Mouse (Mus musculus) gastrocnemius, postnatal 36 days (tissue): ENCODE measurements around the gene Kcnq4. TPM values are rescaled to one million over a fixed set of nuclear protein-coding genes. Genes with fewer than 3 reads are reported as not detected.

ENCODE experiments used
- DNase-seq, 2 experiments: peaks; one replicate each; pipeline ENCODE4 v3.0.0; 2022
- intact Hi-C: fragments of 180-260 bp; cut with DNase I; formaldehyde crosslinking; loops from one replicate; pipeline ENCODE4 v1.15.1; 2025
- total RNA-seq, 2 experiments: library from RNA; stranded (reverse); gene quantifications; 2 replicates each; pipeline ENCODE4 v1.2.3; 2021

Kcnq4 gene
- total RNA-seq, 2 experiments from 2014 or later = 18.6 to 18.9 TPM

GRCm38 (mm10) chr4:120680953-120681352 lies 67.5 kb downstream of the Kcnq4 start:
- intact Hi-C loops = loop anchor here (5.0 kb wide), 1 partner anchor 294 kb away; no protein-coding TSS in a partner anchor
- no peak for DNase-seq

DNA sequence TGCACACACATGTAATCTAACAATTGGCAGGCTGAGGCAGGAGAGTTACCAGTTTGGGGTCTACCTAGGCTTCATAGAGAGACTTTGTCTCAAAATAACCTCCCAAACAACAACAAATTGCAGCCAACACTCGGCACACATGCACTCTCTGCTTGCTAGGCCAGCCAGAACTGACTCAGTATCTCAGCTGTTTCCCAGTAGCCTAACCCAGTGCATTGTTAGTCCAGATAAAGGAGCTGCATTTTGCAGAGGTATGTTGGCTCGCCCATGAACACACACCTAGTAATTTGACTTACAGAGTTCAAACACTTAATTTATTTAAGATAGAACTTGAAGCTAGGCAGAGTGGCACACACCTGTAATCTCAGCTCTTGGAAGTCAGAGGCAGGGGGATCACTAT lies 72.8 kb downstream of the Kcnq4 start:
- no peak for DNase-seq
- intact Hi-C loops = no loop called here

DNA sequence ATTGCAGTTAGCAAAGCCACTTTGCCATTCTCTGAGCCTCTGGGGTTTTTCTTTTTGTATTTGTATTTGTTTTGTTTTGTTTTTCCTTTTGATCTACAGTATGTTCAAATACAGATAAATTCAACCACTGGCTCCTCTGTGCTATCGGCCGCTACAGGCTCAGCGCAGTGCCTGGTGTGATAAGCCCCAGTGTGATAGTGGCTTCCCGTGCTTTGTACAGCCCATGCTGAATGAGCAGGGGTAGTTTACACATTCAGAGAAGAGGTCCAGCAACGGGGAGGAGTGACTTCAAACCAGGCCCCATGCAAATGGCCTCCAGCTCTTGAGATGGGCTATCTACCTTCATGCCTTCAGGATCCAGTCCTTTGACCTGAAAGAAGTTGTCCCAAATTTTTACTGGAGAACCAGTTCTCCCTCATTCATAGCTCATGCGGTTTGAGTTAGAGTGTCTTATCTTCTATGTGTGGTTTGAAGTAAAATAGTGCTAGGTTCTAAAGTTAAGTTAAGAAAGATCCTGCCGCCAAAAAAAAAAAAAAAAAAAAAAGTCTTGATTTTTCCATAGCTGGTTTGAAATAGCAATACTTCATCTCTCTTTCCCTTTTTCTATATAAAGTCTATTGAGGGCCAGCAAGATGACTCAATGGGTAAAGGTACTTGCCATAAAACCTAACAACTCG lies 73.5 kb downstream of the Kcnq4 start:
- intact Hi-C loops = no loop called here

GRCm38 (mm10) chr4:120673606-120674005 lies 74.8 kb downstream of the Kcnq4 start:
- intact Hi-C loops = no loop called here
- DNase-seq = no peak

More for the DNA sequence above, 73.5 kb downstream of the Kcnq4 start:
- no peak for DNase-seq

DNA sequence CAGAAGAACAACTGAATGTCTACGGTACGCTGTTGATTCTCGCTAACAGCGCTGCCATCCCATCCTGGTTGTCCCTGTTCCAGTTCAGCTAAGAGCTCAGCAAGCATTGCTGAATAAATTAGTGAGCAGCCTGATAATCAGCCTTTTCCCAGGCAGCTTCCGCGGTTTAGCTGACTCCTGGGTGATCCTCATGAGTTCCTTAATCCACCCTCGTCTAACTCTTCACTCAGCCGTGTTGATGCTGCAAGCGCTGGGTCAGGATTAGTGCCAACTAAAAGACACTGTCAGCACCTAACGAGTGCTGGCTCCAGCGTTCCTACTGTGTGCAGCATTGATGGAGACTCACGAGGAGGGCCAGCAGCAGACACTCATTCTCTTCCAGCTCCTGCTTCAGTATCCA lies 77.4 kb downstream of the Kcnq4 start:
- DNase-seq = no peak
- intact Hi-C loops = no loop called here

GRCm38 (mm10) chr4:120669585-120669984 lies 78.8 kb downstream of the Kcnq4 start:
- intact Hi-C loops = no loop called here
- DNase-seq = no peak

DNA sequence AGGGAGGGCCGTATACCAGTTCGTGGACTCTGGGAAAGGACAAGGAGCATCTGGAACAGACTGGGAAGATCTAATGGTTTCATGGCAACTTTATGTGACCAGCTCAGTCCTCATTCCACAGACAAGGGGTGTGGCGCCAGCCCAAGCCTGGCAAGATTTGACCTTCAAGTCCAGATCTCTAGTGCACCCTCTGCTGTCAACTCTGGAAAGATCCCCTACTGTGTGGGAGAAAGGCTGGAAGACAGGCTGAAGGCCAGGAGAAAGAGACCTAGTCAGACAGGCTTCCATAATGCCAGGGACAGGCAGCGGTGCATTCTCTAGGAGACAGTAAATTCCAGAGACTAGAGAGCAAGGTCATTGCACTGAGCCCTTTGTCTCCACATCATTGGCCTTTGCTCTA lies 79.9 kb downstream of the Kcnq4 start:
- intact Hi-C loops = no loop called here
- no peak for DNase-seq

DNA sequence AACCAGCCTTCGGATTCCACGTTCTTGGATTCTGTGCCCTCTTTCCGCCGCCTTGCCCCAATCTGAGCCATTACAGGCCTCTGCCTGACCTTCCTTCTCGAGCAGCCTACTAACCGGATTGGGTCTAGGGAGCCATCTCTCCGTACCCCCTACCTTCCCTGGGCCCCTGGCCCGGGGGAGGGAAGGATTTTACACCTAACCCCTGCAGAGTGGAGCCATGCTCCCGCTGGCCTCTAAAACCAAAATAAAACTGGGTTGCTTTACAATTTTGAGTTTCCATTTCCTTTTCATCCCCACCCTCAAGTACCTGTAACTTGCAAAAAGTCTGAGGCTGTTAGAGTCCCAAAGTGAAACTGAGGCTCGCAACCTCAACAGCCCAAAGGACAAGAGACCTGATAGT lies 80.9 kb downstream of the Kcnq4 start:
- DNase-seq = no peak
- intact Hi-C loops = loop anchor here (1.0 kb wide), 1 partner anchor 64 kb away; no protein-coding TSS in a partner anchor

DNA sequence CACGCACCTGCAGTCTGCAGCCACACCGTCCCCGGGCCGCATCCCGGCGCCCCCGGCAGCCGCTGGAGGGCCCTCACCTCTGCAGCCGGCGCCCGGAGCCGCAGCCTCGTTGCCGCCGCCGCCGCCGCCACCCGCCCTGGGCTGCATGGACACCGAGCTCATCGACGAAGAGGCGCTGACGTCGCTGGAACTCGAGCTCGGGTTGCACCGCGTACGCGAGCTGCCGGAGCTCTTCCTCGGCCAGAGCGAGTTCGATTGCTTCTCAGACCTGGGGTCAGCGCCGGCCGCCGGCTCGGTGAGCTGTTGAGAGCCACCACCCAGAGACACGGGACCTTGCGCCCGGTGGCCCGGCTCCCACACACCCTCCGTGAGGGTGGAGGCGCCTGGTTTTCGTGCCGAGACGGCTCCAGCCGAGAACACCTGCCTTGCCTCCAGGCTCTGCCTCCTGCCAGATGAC lies 81.3 kb downstream of the Kcnq4 start:
- intact Hi-C loops = loop anchor here (1.0 kb wide), 1 partner anchor 64 kb away; no protein-coding TSS in a partner anchor
- DNase-seq = peak; percentile 52 to 56

DNA sequence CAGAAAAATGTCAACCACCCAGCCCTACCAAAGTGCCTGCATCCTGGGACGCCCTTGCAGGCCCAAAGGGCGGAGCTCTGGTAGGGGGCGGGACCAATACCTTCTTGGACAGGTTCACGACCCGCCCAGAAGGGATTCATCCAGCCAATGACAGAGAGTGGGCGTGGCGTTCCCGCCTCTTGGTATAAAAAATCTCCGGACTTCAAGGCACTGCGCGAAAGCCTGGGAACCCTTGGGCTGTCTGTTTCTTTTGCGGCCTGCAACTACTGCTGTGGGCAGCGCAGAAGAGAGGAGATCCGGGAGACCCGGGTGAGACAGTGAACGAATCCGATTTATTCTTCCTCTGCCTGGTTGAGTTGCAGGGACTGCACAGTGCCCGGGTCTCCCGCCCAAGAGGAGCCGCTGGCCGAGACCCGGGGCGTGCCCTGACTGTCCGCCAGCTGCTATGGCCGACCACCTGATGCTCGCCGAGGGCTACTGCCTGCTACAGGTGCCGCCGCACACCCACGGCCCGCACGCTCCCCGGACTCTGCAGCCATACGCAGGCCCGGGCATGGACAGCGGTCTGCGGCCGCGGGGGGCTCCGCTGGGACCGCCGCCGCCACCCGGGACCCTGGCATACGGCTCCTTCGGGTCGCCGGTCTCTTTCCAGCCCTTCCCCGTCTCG lies 81.9 kb downstream of the Kcnq4 start, which contains the start of gene Cited4:
TSS of gene Cited4 (plus strand) at position 215 of the 667 bp plus-strand sequence.
- peak; percentile 80 to 83 for DNase-seq
- intact Hi-C loops = loop anchor here (1.0 kb wide), 1 partner anchor 63 kb away; no protein-coding TSS in a partner anchor

- DNase-seq = no peak
- intact Hi-C loops = no loop called here
Measured at GRCm38 (mm10) chr4:120665782-120666181, 82.6 kb downstream of the Kcnq4 start.

DNA sequence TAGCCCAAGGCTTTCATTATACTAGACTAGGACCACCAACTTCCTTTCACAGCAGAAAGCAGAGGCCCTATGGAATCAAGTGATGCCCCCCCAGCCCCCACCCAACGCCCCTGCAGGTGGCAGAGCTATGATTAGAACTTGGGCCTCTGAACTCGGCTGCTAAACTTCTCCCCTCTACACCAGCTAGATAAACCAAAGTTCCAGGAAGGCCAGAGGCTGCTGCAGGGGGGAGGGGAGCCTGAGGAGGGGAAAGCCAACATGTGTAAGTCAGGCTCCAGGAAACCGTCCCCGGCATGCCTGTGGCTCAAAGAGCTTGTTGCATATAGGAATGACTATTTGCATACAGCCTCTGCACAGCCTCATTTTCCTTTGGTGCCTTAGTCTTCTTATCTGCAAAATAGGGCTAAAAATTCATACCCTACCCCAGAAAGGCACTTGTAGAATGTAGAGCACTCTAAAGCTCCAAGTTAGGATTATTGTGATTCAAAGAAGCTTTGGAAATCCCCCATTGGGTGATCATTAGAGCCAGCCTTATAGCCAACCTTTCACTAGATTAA lies 83.2 kb downstream of the Kcnq4 start:
- intact Hi-C loops = no loop called here
- no peak for DNase-seq

DNA sequence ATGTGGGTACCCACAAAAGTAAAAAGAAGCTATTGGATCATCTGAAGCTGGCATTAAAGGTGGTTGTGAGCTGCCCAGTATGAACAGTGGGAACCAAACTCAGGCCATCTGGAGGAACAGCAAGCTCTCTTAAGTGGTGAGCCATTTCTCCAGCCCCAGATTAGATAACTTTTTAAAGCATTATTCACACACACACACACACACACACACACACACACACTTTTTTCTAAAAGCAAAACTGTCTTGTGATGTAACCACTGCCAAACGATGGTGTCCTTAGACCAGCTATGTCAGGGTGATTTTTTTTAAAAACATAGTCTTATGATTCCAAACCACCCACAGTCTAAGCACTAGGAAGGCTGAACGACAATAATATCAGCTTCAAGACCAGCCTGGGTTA lies 83.8 kb downstream of the Kcnq4 start:
- no peak for DNase-seq

GRCm38 (mm10) chr4:120660485-120660884 lies 87.9 kb downstream of the Kcnq4 start:
- intact Hi-C loops = no loop called here
- no peak for DNase-seq

More for the DNA sequence above, 83.8 kb downstream of the Kcnq4 start:
- intact Hi-C loops = no loop called here

DNA sequence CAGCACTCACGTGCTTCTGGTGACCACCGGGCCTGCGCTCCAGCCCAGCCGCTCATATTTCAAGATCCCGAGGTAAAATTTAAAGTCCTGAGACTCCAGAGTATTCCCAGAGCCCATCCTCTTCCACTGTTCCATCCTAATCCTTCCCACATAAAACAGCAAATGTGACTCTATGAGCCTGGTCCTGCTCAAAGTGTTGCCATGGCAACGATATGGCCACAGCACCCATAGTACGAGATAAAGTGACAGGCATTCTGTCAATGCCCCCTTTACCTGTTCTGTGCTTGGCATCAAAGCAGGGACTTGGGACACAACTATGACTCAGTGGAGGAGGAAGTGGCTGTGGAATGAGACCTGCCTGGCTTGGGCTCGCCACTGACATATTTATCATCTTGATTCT lies 92.5 kb downstream of the Kcnq4 start:
- intact Hi-C loops = no loop called here

GRCm38 (mm10) chr4:120650208-120650592 lies 98.2 kb downstream of the Kcnq4 start:
- intact Hi-C loops = no loop called here
- no peak for DNase-seq

More for the DNA sequence above, 92.5 kb downstream of the Kcnq4 start:
- DNase-seq = no peak

GRCm38 (mm10) chr4:120649369-120650207 lies 98.8 kb downstream of the Kcnq4 start:
- no peak for DNase-seq
- intact Hi-C loops = no loop called here
